Mouse (Mus musculus): ENCODE results near the gene Mta2. TPM values are rescaled to one million over a fixed set of nuclear protein-coding genes. Genes with fewer than 3 reads are reported as not detected.
"Not testable (repeated sequence)": the region's sequence is repeated elsewhere in the genome, so short reads cannot be mapped to it uniquely, and the experiment has no call there.

Mta2 gene
- total RNA-seq, 2 experiments from 2014 or later: 53.3 to 98.8 TPM

DNA sequence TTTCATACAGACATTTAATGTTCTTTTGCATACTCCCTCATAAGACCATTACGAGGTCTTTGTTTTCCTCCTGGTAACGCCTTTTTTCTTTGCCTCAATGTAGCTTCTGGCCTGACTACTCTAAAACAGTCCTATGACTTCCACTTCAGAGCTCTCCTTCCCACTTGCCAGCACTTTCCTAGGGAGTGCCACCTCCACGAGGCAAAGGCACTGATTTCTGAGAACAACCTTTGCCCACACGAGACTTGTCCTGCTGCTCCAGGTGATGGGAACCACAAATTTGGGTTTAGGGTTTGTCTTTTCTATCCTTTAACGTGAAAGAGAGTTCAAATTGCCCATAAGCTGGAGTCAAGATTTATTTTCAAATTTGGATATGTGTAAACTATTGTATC lies 24.5 kb downstream of the Mta2 start:
- no peak for ATAC-seq (ENCODE audit: poor library complexity, severe bottlenecking)

DNA sequence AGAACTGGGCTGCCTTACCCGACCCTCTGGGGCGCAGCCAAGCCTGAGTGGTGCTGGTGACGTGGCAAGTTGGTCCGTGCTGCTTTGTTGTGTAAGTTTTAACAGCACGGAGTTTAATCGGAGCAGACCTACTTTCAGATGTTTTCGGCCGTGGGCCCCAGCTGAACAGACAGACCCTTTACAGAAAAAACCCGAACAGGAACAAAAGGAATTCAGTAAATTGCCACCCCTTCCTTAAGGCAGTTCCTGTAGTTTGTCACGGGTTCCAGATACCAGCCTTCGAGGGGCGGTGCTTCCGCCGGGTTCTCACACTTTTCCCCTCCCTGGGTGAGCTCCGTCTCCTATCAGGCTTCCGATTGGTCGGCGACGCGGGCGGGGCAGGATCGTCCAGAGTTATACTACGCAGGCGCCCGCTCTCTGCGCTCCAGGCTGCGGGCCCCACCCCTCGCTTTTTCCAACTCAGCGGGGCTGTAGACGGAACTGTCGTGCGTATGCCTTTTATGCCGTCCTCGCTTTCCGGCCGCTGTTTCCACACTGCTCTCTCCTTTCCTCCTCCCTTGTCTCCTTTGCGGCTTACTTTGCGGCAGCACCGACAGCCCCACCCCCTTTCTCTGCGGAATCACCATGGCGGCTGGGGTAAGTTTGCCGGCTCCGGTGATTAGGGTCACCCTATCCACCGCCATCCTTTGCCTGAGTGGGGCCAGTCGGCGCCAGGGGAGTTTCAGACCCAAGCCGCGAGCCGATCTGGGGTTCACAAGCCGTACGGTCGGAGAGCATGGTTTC lies 25.1 kb downstream of the Mta2 start, which contains the start of gene Eef1g:
Eef1g (plus strand) TSS at position 452 of the 783 bp plus-strand sequence.
- ATAC-seq (ENCODE audit: poor library complexity, severe bottlenecking): peak; percentile 96

DNA sequence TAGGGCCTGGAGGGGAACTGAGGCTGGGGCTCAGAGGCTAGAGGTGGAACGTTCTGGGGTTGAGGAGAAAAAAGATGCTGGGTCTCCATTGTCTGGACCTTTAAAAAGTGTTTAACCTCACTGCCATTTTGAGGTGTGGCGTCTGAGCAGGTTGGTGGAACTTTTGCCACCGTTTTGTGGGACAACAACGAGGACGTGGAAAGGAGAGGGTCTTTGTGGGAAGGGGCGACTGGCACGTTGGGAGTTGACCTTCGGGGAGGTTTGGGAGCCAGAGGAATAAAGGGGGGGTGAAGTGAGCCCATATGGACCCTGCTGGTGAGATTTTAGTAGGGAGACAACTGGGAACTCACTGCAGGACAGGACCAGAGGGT lies 25.7 kb downstream of the Mta2 start:
- ATAC-seq (ENCODE audit: poor library complexity, severe bottlenecking): no peak

DNA sequence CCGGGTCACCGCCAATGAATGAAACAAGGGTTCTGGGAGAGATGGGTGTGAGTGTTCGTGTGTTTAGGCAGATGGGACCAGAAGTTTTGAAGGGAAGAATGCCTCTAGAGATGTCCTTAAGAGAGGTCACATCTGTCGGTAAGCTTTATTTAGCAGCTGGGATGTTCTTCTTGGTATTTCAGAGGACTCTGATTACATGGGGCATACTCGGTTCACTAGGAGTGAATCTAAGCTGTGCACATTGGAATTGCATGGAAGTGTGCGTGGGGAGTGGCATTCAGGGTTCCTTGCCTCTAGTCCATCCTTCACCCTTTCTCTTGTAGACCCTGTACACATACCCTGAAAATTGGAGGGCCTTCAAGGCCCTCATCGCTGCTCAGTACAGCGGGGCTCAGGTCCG lies 26.2 kb downstream of the Mta2 start:
- no peak for ATAC-seq (ENCODE audit: poor library complexity, severe bottlenecking)

DNA sequence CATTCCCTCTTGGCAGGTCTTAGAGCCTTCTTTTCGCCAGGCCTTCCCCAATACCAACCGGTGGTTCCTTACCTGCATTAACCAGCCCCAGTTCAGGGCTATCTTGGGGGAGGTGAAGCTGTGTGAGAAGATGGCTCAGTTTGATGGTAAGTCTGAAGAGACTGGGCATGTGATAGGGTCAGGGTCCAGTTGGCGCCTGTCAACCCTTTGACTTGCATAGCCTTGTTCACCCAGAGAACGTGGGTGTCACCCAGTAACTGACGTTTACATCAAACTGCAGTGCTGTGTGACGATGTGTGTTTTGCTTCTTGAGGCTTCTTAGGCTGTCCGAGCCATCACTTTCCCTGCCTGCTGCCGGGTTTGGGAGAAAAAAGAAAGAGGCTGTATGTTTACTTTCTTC lies 30.8 kb downstream of the Mta2 start:
- ATAC-seq (ENCODE audit: poor library complexity, severe bottlenecking): not testable (repeated sequence)

DNA sequence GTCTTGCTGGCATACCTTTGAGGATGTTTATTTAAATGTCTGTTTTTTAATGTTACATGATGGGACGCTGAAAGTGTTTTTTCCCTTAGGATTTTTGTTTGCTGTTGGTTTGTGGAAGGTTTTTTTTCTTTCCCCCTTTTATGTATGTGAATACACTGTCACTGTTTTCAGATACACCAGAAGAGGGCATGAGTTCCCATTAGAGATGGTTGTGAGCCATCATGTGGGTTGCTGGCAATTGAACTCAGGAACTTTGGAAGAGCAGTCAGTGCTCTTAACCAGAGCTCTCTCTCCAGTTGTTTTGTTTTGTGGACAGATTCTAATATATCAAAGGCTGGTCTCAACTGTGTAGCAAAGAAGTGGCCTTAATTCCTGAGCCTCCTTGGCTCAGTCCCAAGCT lies 33.0 kb downstream of the Mta2 start:
- ATAC-seq (ENCODE audit: poor library complexity, severe bottlenecking): no peak

DNA sequence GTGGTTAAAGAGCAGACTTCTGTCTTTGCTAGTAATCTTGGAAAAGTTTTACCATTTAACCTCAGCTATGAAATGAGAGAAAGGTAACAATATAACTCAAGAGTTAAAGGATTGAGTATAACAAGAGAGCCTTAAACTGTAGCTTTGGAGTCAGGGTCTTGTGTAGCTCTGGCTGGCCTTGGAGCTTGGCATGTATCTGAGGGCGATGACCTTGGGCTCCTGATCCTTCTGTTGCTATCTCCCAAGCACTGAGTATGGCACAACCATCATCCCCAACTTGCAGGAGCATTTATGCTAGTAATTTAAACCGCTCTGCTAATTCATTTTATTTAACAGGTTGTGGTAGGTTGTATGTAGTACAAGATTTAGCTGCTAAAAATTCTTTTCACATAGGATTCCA lies 33.8 kb downstream of the Mta2 start:
- ATAC-seq (ENCODE audit: poor library complexity, severe bottlenecking): no peak

DNA sequence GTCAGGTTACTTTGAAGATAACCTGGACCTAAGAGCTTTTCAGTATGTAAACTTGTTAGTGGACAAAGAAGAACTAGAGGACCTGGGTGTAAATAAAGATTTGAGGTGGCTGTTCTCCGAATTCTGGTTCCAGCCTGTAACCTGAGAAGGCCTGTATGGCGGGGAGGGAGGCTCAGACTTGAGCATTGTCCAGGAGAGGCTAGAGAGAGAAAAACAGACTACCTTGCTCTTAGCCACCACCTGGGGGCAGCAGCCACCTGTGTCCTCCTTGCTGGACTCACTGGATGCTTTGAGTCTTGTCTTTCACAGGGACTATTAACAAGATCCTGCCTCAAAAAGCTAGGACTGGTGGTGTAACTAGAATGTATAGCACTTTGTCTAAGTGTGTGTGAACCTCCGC lies 34.9 kb downstream of the Mta2 start:
- ATAC-seq (ENCODE audit: poor library complexity, severe bottlenecking): peak; percentile 63

DNA sequence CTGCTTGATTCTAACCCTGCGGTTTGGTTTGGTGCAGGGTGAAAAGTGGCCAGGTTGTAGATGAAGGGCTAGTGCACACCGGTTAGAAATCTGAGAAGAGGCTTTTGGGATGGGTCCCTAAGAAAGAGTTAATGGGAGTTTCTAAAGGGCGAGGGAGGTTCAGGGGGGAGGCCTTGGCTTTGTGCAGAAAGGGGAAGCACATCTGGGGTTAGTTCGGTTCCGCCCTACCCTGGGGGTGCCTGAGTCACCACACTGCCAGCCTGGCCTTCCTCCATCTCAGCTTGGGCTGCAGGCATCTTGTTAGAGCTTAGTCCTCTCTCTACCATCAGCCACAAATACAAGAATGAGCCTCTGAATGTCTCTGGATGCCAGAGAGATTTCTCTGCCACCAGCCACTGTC lies 39.1 kb downstream of the Mta2 start:
- ATAC-seq (ENCODE audit: poor library complexity, severe bottlenecking): peak; percentile 47

DNA sequence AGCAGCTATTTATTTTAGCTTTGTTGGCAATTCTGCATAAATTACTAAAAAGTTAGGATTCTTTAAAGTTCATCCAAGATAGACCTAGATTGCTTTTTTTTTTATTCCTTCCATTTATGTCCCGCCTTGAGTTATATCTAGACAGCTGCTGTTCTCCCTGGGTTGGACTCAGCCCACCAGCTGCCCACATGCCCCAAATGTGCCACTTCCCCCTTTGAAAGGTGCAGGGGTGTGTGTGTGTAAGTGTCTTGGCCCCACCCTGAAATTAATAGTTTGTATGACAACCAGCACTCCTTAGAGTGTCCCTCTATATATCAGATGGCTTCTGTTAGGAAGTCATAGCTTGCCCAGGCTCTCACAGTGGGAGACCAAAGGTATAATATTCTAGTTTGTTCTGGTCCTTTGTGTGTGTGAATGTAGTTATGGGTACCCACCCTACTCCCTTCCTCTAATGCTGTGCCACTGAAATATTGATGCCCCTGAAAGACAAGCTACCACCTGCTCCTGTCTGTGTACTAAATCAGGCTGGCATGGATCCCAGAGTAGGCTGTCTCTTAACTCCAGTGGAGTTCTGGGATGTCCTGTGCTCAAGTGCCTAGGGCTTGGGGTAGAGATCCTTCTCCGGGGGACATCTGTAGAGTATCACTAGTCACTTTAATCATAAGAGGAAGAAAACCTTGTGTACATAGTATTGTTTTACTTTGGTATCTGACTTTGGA lies 39.9 kb downstream of the Mta2 start:
- 0 out of 2 replicates have a peak, but pooled peaks have one; percentile 17 for ATAC-seq (ENCODE audit: poor library complexity, severe bottlenecking)

DNA sequence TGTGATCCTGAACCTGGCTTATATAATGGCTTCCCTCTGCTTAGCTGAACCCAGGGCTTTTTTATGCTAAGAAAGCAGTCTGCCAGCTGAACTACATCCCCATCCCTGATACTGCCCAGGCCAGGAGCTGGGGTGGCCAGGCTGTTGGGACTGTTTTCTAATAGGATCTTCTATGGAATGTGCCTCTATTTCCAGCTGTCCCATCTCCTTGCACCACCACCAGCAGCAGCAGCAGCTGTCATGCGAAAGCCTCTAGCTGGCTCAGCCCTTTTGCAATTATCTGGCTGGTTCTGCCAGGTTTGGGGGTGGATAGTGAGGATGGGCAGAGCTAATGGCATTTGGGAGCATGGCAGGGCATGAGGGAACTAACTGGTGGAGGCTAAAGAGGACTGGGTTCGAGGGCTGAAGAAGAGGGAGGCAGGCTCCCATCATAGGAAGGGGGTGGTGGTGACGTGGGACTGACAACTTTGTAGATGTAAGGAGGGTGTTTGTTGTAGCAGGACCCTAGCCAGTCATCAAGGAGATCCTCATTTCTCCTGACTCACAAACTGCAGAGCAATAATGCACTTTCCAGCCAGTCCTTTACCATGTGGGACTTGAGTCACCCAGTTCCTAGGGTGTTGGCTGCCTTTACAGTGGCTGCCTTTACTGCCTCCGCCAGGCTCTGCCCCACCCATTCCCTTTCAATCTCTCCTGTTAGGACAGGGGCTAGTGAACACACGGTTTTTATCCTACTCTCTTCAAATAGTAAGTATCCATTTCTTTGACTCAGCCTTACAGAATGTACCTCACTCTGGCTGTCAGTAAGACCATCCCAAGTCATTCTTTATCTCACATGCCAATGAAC lies 40.9 kb downstream of the Mta2 start:
- peak; percentile 47 for ATAC-seq (ENCODE audit: poor library complexity, severe bottlenecking)

DNA sequence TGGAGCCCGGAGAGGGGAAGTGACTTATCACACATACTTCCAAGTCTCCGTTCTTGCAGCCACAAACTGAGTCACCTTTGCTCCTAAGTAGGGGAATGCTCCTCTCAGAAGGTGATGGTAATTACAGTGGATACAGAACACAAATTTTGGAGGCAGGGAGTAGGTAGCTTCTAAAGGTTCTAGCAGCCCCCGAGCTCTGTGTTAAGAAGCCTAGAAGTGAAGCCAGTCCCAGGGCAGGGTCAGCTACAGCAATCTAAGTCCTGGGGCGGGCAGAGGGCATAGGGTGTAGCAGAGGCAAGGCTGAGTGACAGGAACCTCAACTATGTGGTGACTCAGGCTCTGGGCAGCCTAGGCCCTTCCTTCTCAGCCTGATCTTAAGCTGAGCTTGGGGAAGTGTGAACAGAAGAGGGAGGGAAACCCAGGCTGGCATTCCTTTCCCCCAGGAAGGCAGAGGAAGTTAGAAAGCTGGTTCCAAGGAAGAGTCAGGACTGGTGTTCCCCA lies 41.5 kb downstream of the Mta2 start:
- peak; percentile 62 for ATAC-seq (ENCODE audit: poor library complexity, severe bottlenecking)

DNA sequence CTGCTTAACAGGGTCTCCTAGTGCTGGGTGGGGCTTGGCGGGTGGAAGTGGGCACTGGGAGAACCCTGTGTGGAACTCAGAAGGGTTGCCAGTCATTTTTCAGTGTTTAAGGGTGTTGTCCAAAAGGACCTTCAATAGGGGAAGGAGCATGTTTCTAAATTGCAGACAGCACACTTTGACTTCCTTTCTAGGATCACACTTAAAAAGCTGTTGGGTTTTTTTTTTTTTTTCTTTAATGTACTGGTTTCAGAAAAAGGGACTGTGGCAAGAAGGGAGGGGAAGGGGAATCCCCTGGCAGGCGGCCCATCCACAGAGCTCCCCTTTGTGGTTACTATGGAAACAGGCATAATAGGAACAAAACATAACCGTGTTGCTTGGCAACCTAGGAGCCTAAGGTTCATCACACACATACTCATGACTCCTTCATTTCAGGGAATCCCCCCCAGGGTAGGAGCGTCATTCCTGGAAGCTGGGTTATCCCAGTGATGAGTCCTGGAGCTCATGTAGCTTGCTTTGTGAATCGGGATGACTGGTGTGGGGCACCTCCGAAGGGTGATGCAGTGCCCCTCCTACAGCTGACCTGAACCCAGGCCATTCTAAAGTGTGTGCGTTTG lies 42.7 kb downstream of the Mta2 start:
- ATAC-seq (ENCODE audit: poor library complexity, severe bottlenecking): peak; percentile 53

DNA sequence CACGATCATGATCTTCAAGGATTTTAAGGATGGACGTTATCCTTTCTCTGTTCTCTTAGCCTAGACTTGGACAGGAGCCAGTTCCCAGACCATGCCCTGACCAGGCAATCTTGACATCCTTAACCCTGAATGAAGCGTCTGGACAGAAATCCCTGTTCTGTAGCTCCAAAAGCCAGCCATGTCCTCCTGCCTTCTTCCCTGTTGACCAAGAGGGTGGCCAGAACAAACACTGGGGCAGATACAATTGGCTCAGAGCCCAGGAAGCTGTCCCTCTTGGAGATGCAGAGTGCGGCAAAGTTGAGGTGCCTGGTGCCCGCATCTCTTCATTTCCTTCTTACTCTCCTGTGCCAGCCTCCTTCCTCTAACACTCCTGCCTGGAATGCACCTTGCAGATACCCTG lies 44.2 kb downstream of the Mta2 start:
- ATAC-seq (ENCODE audit: poor library complexity, severe bottlenecking): no peak

DNA sequence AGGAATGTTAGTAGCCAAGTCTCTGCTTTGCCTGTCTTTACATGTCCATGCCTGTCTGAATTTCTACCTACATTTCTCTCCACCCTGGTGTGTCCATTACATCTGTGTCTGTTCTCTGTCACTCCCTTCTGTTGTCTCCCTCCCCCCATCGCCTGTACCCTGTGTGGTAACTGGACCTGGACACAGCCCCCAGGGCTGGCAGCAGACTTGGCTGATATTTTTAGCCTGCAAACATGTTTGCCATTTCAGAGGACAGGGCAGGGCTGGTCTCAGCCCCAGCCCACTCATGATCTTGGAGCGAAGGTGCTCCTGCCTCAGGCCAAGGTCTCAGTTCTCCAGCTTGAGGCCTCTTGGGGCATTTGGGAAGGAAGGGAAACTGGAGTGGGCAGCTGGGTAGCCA lies 46.1 kb downstream of the Mta2 start:
- no peak for ATAC-seq (ENCODE audit: poor library complexity, severe bottlenecking)

DNA sequence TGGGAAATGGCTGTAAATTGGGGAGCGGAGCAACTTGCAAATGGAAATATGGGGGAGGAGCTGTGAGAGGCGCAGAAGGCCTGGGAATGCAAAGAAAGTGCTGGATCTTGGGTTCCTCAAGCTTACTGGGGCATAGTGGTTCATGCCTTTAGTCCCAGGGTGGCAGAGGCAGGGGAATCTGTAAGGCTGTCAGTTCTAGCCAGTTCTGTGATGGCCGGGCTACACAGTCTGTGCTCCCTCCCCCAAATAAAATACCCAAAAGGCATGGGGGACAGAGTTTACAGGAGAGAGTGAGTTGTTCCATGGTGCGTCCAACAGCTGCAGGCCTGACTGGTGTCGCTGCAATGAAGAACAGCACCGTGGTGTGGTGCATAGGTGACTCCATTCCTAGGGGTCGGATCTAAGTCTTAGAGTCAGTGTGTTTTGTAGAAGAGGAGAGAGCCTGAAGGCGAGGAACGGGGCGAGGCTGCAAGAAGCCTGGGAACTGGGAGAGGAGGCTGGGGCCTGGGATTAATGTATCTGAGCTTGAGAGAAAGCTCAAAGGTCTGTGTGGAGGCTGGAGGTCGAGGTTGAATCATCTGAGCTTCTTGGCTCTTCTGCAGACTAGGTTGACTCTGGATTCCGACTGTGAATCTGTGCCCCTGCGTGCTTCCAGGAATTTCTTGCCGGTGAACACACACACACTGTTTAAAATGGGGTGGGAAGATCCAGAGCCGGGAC lies 46.8 kb downstream of the Mta2 start:
- ATAC-seq (ENCODE audit: poor library complexity, severe bottlenecking): no peak

DNA sequence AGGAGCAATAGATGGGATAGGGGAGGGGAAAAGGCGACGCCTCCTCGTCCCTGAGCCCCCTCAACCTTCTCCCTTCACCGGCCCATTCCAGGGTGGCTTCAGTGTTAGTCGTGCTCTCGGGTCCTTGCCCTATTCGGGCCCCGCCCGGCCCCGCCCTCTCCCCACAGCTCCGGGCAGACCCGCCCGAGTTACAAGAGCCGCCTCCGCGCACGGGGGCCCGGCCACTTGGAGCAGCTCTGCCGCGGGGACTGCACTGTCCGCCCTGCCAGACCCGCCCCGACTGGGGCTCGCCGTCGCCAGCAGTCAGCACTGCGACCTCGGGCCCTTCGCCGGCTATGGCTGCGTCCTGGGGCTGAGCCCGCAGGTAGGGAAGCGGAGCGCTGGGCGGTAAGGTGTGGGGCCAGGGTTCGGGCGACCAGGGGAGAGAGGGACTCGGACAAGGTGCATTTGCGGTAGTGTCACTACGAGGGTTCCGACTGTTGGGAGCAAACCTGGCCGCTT lies 47.4 kb downstream of the Mta2 start, which contains the start of gene Ahnak:
Ahnak (plus strand) TSS at position 219 of the 501 bp plus-strand sequence.
- peak; percentile 36 for ATAC-seq (ENCODE audit: poor library complexity, severe bottlenecking)

DNA sequence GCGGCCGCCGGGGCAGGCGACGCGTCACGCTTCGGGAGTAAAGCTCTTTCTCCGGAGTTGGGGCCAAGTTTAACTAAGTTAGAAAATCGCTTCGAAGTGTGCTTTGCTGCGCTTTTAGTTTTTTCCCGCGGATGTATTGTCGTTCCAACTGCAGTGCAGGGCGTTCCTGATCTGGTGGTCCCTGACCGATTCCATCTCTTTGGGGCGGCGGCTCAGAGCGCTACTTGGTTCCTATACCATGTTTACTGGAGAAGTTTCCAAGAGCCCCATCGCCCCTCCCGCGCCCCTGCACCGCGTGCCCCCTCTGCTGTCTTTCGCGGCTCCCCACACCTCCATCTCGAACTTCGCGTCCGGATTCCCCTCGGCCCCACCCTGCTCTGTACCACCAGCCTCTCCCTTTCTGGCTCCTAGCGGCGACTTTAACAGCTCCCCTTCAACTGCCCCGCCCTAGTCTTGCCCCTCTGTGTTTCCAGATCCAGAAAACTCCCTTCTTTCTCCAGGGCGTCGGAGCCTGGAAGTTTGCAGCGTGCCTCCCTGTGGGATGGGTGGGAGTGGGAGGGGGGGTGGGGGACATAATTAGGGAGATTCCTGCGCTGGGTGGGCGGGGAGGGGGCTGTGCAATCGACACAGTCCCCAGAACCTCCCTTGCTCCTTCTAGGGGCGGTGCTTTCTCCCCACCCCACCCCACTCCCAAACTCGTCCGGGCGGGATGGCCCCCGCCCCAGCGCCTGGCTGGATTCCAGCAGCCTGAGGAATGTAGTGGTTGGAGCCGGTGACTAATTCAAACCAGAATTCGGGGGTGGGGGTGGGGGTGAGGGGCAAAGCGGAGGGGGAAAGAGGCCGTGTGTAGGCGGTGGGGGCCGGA lies 48.1 kb downstream of the Mta2 start:
- peak; percentile 32 for ATAC-seq (ENCODE audit: poor library complexity, severe bottlenecking)
